Mouse (Mus musculus) testis, adult 2 months (tissue): Measurements from ENCODE around the gene Ap1ar. TPM values are rescaled to one million over a fixed set of nuclear protein-coding genes. Genes with fewer than 3 reads are reported as not detected.

Experiments
- H3K27ac ChIP-seq: fragments of 200-500 bp; 2 replicates; pipeline ENCODE4 v1.5.1; 2012; ENCODE audit warnings: low read depth, low read length; ENCODE audit not compliant: control insufficient read depth, insufficient read depth
- H3K27me3 ChIP-seq: fragments of 200-500 bp; 2 replicates; pipeline ENCODE4 v1.6.1; 2012; ENCODE audit warnings: mild to moderate bottlenecking, low read length, moderate library complexity; ENCODE audit not compliant: control insufficient read depth, insufficient read depth
- H3K36me3 ChIP-seq: fragments of 200-500 bp; 2 replicates; pipeline ENCODE4 v1.6.1; 2012; ENCODE audit warnings: mild to moderate bottlenecking, low read length; ENCODE audit not compliant: control insufficient read depth, insufficient read depth
- H3K4me1 ChIP-seq: fragments of 200-500 bp; 2 replicates; pipeline ENCODE4 v1.6.1; 2012; ENCODE audit warnings: low read length; ENCODE audit not compliant: control insufficient read depth, insufficient read depth
- H3K4me3 ChIP-seq: fragments of 200-500 bp; 2 replicates; pipeline ENCODE4 v1.5.1; 2012; ENCODE audit warnings: low read depth, mild to moderate bottlenecking, low read length, moderate library complexity, mixed read lengths; ENCODE audit not compliant: control insufficient read depth
- CTCF ChIP-seq: fragments of 200-500 bp; IDR thresholded peaks from 2 replicates; pipeline ENCODE4 v1.5.1; 2012; ENCODE audit warnings: low read depth, mild to moderate bottlenecking, inconsistent platforms, low read length, moderate library complexity; ENCODE audit not compliant: control insufficient read depth, insufficient read depth, insufficient replicate concordance
- POLR2A ChIP-seq: fragments of 200-500 bp; IDR thresholded peaks from 2 replicates; pipeline ENCODE4 v1.6.1; 2012; ENCODE audit warnings: low read depth, mild to moderate bottlenecking, inconsistent platforms, low read length, moderate library complexity; ENCODE audit not compliant: control insufficient read depth
- polyA plus RNA-seq: library from polyadenylated mRNA; depleted of rRNA; stranded (reverse); fragments of >200 nt; gene quantifications from 2 replicates; pipeline ENCODE4 v1.2.3, GENCODE M21; 2012

The Ap1ar gene
- polyA plus RNA-seq, 1 experiment, result 13.5 TPM

DNA sequence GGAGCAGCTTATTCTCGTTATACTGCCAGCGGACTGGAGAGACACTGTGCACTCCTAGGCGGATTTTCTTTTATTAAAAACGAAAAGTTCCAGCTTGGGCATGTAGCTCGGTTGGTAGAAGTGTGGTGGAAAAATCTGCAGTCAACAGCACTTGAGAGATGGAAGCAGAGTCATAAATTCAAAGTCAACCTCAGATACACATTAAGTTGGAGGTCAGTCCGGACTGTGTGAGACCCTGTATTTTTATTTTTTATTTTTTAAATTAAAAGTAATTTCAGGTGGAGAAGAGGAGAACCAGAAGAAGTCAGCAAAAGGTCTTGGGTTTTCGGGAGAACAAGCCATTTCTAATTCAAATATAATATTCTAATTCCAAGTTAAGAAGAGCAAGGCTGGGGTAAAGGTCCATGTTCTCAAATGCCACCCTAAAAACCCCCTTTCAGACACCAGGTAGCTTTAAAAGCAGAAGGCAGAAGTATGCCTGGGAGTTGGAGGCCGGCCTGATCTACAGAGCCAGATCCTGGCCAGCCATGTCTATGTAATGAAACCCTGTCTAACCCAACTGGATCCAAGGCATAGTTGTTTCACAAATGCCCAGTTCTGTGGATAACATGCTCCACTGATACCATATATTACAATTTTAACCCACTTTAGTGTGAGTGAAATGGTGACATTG is 785 bp upstream of the Ap1ar start:
- no peaks in the 10 kb centered on the region for H3K27me3 ChIP-seq
- H3K4me1 ChIP-seq, result no peaks in the 10 kb centered on the region
- peak overlapping the region; percentile 81 for H3K4me3 ChIP-seq
- H3K36me3 ChIP-seq, result no peaks in the 10 kb centered on the region
- TF ChIP-seq POLR2A (no peak), CTCF (no peak)
- H3K27ac ChIP-seq, result no peak overlapping the region

DNA sequence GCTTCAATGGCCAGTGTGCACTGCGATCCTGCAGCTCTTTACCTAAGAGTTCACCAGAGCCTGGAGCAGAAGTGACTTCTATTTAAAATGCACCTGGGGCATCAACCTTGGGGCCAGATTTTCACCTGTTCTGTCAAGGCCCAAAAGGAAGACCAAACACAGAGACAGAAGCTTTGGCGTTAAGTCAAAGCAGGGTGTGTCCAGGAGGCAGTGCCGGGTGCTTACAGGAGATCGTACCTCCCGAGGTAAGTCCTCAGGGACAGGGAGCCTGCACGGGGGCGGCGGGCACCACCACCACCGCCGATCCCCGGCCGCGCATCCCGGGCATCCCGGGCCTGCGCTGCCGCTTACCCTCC is 547 bp downstream of the Ap1ar start:
- Histone ChIP-seq H3K27me3 (no peaks in the 10 kb centered on the region), H3K4me3 (peak overlapping the region; percentile 81), H3K27ac (no peak overlapping the region), H3K4me1 (no peaks in the 10 kb centered on the region), H3K36me3 (no peaks in the 10 kb centered on the region)
- TF ChIP-seq CTCF (no peak), POLR2A (no peak)

DNA sequence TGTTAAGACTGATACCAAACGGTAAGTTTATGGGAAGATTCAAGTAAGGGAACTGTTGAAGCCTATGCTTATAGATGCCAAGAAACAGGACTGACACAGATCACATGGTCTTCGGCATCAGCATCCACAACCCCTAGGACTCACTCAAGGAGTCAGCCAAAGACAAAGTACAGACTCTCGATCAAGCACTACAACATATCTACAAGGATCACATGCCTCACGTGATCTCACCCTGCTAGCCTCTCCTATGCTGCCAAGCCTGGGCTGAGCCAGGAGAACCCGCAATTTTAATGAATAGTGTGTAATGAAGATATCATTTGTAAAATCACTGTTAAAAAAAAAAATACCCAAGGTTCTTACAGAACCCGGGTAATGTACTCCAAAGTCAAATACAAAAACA is 1.7 kb downstream of the Ap1ar start:
- Histone ChIP-seq H3K27me3 (no peaks in the 10 kb centered on the region), H3K27ac (no peak overlapping the region), H3K4me1 (no peaks in the 10 kb centered on the region), H3K36me3 (no peaks in the 10 kb centered on the region), H3K4me3 (no peak overlapping the region)
- TF ChIP-seq POLR2A, result no peak
- no peak for TF ChIP-seq CTCF

DNA sequence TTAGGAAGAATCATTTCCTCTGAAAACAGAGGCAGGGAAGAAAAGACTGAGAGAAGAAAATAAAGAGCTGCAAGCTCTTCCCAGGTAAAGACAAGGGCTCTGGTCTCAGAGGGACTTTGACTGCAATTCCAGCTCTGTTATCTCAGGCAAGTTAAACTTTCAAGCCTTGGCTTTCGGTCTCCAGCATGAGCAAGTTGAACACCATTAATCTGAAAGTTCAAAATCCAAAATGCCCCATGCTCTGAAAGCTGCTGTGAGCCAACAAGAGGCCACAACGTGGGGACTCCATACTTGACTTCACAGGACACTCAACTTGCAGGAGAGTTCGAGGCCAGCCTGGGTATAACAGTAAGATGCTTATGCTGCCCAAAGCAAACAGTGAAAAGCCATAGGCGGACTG is 3.3 kb downstream of the Ap1ar start:
- Histone ChIP-seq H3K4me3 (no peak overlapping the region), H3K27me3 (no peaks in the 10 kb centered on the region), H3K27ac (no peak overlapping the region), H3K36me3 (no peaks in the 10 kb centered on the region), H3K4me1 (no peaks in the 10 kb centered on the region)
- TF ChIP-seq POLR2A (no peak), CTCF (no peak)

DNA sequence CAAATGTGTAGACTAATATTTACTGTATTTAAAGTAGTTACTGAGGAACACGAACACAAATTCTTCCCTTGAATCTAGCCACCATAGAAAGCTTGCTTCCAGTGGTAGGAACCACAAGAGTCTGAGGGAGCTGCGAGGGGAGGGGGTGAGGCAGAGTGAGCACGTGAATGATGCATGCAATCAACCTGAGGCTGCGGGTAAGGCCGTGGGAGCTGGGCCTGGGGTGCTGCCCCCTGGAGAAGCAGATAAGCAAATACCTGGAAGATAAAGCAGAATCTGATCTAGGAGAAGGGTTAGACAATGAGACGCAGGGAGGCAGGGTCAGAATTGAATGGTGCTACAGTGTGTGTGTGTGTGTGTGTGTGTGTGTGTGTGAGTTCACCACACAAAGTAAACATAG is 6.2 kb downstream of the Ap1ar start:
- no peak for TF ChIP-seq POLR2A
- no peak for TF ChIP-seq CTCF
- no peaks in the 10 kb centered on the region for H3K4me1 ChIP-seq
- no peaks in the 10 kb centered on the region for H3K36me3 ChIP-seq
- H3K4me3 ChIP-seq, result no peak overlapping the region
- H3K27me3 ChIP-seq, result no peaks in the 10 kb centered on the region
- no peak overlapping the region for H3K27ac ChIP-seq

DNA sequence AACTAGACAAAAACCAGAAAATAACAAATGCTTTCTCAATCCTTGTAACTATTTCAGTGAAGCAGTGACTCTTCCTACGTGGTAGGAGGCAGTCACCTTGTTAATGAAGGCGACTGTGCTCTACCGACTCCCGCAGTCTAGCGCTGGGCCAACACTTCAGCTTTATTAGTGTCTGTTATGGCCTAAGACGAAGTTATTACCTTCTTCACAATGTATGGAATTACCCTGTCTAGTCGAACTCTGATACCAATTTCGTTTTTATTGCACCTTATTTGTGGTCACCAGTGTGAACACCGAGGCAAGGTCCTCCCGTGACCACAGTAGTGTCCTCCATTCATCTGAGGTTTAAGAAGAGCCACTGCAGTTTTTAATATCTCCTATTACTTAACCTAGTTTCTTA is 7.1 kb downstream of the Ap1ar start:
- H3K4me1 ChIP-seq, result no peaks in the 10 kb centered on the region
- no peak overlapping the region for H3K27ac ChIP-seq
- no peaks in the 10 kb centered on the region for H3K27me3 ChIP-seq
- H3K4me3 ChIP-seq, result no peak overlapping the region
- no peak for TF ChIP-seq POLR2A
- no peak for TF ChIP-seq CTCF
- H3K36me3 ChIP-seq, result no peaks in the 10 kb centered on the region

DNA sequence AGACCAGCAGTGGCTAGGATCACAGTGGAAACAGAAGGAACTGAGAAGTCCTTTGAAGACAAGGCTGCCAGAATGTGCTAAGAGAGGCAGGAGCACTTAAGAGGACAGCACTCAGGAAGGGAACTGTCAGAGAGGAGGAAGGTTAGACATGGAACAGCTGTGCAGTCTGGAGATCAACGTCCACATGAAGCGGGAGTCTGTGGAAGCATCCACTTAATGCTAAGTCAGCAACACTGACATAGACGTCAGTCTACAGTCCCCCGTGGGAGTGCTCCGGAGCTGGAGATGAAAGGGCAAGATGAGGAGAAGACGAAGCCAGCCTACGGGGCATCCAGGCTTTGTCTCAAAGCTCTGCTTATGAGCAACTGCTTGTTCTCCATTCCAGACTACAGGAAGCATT is 10.2 kb downstream of the Ap1ar start:
- no peaks in the 10 kb centered on the region for H3K4me1 ChIP-seq
- no peaks in the 10 kb centered on the region for H3K27me3 ChIP-seq
- H3K27ac ChIP-seq, result no peak overlapping the region
- H3K36me3 ChIP-seq, result no peaks in the 10 kb centered on the region
- H3K4me3 ChIP-seq, result no peak overlapping the region
- TF ChIP-seq CTCF (no peak), POLR2A (no peak)

DNA sequence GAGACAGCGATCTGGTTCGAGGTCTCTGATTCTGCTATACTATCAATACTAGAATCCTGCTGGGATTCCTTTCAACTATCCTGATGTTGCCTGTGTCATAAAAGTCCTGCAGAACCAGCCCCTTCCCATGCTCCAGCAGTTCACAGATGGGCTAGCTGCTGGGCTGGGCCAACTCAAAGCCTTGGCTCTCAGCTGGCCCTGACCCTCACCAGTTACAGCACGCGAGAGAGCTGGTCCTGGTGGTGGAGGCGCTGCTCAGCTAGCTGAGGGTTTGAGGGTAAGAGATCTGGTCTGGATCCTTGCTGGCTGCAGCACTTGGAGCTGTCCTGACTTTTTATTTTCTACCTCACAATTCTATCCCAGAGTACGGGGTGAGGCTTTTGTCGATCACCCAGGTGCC is 10.8 kb downstream of the Ap1ar start:
- Histone ChIP-seq H3K36me3 (no peaks in the 10 kb centered on the region), H3K4me1 (no peaks in the 10 kb centered on the region), H3K4me3 (no peak overlapping the region), H3K27me3 (no peaks in the 10 kb centered on the region), H3K27ac (no peak overlapping the region)
- TF ChIP-seq POLR2A (no peak), CTCF (no peak)
